In the genomic region with DNA sequence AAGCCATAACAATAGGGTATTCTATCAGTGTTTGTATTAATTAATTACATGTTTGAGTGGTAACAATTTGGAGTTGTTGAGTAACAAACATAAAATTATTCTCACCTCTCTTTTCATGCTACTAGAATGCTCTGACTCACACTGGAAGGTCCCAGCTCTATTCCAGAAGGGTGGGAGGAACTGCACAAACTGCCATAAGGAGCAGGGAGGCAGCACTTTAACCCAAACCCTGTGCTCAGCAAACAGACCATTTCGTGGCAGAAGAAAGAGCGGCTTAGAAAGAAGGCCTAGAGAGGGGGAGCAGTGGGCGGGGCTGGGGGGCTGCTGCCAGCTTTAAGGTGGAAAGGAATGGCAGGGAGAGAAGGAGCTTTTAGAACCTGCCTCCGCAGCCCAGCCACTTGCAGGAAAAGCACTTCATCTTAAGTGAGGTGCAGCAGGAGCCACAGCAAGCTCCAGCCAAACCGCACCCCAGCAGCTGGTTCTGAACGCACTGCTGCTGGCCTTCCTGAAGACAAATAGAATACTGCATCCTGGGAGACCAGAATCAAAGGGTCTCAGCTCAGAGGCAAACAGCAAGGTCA, we compare ENCODE assay signal across 19 mouse cellular contexts. TPM values are rescaled to one million over a fixed set of nuclear protein-coding genes. Genes with fewer than 3 reads are reported as not detected.
DNase-seq lines count a peak whose midpoint lies in the region; ATAC-seq and TF ChIP-seq lines count a peak whose summit lies in the region.
"Had no signal": no experiment of that assay in that cellular context is flagged by ENCODE, and none has a peak within 500 bp of the region (broad histone marks: within the 10 kb centered on the region; RNA-seq: fewer than 3 reads in every experiment).

No protein-coding gene starts in this region.

- TF ChIP-seq POLR2A in lung, adult 2 months (IDR thresholded peaks at IDR 0.05; ENCODE audit: borderline replicate concordance, extremely low read depth, low read depth, low read length): no peak

- no peak for TF ChIP-seq CTCF in lung, adult 2 months (IDR thresholded peaks at IDR 0.05; ENCODE audit: insufficient read depth, low read length)

- H3K4me1 ChIP-seq in forebrain, embryonic 14.5 days (ENCODE audit: control insufficient read depth, insufficient read depth, low read length): no peaks in the 10 kb centered on the region
- H3K4me1 ChIP-seq in forebrain, embryonic 15.5 days: peaks cover 3% of the 10 kb centered on the region; the same call in 1 of the 2 replicates
- H3K4me1 ChIP-seq in lung, embryonic 15.5 days: 0 out of 2 replicates have a peak, but pooled peaks cover 7% of the 10 kb centered on the region
- H3K4me1 ChIP-seq in lung, adult 2 months (ENCODE audit: control insufficient read depth, insufficient read depth, low read length): no peaks in the 10 kb centered on the region
- H3K4me1 ChIP-seq in limb, embryonic 11.5 days (ENCODE audit: control insufficient read depth, insufficient read depth, low read length): no peaks in the 10 kb centered on the region
- H3K4me1 ChIP-seq in heart, embryonic 12.5 days (replicated peaks): no peaks in the 10 kb centered on the region
- H3K4me1 ChIP-seq: kidney, embryonic 15.5 days; liver, embryonic 12.5 days had no signal

- no peak overlapping the region for H3K27ac ChIP-seq in forebrain, embryonic 14.5 days (ENCODE audit: low read depth, low read length)
- H3K27ac ChIP-seq in forebrain, embryonic 15.5 days (replicated peaks): no peak overlapping the region
- H3K27ac ChIP-seq in lung, embryonic 15.5 days: peak overlapping the region; percentile 73
- no peak overlapping the region for H3K27ac ChIP-seq in limb, embryonic 11.5 days (replicated peaks; ENCODE audit: low read depth, low read length)
- H3K27ac ChIP-seq in heart, embryonic 12.5 days (ENCODE audit: poor library complexity, severe bottlenecking): no peak overlapping the region
- H3K27ac ChIP-seq: kidney, embryonic 15.5 days; liver, embryonic 12.5 days; midbrain, embryonic 12.5 days had no signal

- no peak for DNase-seq in forebrain, embryonic 14.5 days (ENCODE audit: low spot score)
- DNase-seq in lung, adult 2 months: no peak
- DNase-seq in brain, adult 2 months (ENCODE audit: low read depth, low spot score): peak; percentile 60
- no peak for DNase-seq in limb, embryonic 11.5 days (ENCODE audit: low spot score)
- DNase-seq: adrenal gland, adult 2 months; cerebellum, adult 11 months; cerebellum, postnatal 14 days; heart, postnatal 36 days; lung, postnatal 36 days; right cerebral cortex, postnatal 25 days; thymus, postnatal 36 days had no signal

- no peaks in the 10 kb centered on the region for H3K27me3 ChIP-seq in forebrain, embryonic 14.5 days (replicated peaks; ENCODE audit: control insufficient read depth, insufficient read depth, low read length)
- no peaks in the 10 kb centered on the region for H3K27me3 ChIP-seq in forebrain, embryonic 15.5 days
- no peaks in the 10 kb centered on the region; the same call in 1 of the 2 replicates for H3K27me3 ChIP-seq in lung, embryonic 15.5 days
- H3K27me3 ChIP-seq in limb, embryonic 11.5 days (ENCODE audit: control insufficient read depth, insufficient read depth, low read length): no peaks in the 10 kb centered on the region
- H3K27me3 ChIP-seq in heart, embryonic 12.5 days (replicated peaks): peaks cover 42% of the 10 kb centered on the region

- no peak overlapping the region for H3K4me3 ChIP-seq in forebrain, embryonic 14.5 days (ENCODE audit: low read depth, low read length)
- no peak overlapping the region for H3K4me3 ChIP-seq in forebrain, embryonic 15.5 days
- H3K4me3 ChIP-seq in lung, embryonic 15.5 days: no peak overlapping the region
- H3K4me3 ChIP-seq in lung, adult 2 months (replicated peaks; ENCODE audit: extremely low read depth, low read depth, low read length): no peak overlapping the region
- no peak overlapping the region for H3K4me3 ChIP-seq in limb, embryonic 11.5 days (ENCODE audit: low read depth, low read length)
- no peak overlapping the region for H3K4me3 ChIP-seq in heart, embryonic 12.5 days
- H3K4me3 ChIP-seq: kidney, embryonic 15.5 days; liver, embryonic 12.5 days; midbrain, embryonic 12.5 days had no signal

- WGBS in forebrain, embryonic 14.5 days: 3% methylated on average over 6 of the region's 6 CpGs
- WGBS in forebrain, embryonic 15.5 days: 2% methylated on average over 6 of the region's 6 CpGs
- 12% methylated on average over 6 of the region's 6 CpGs for WGBS in lung, embryonic 15.5 days
- 22% methylated on average over 6 of the region's 6 CpGs for WGBS in lung, adult 2 months
- WGBS in limb, embryonic 11.5 days: 18% methylated on average over 6 of the region's 6 CpGs
- 30% methylated on average over 6 of the region's 6 CpGs for WGBS in heart, embryonic 12.5 days

- no peaks in the 10 kb centered on the region for H3K36me3 ChIP-seq in forebrain, embryonic 14.5 days (ENCODE audit: control insufficient read depth, insufficient read depth, low read length)
- H3K36me3 ChIP-seq in forebrain, embryonic 15.5 days: no peaks in the 10 kb centered on the region
- H3K36me3 ChIP-seq in lung, embryonic 15.5 days: no peaks in the 10 kb centered on the region
- no peaks in the 10 kb centered on the region for H3K36me3 ChIP-seq in limb, embryonic 11.5 days (ENCODE audit: control insufficient read depth, insufficient read depth, low read length)
- H3K36me3 ChIP-seq in heart, embryonic 12.5 days: no peaks in the 10 kb centered on the region
- H3K36me3 ChIP-seq: kidney, embryonic 15.5 days; liver, embryonic 12.5 days; midbrain, embryonic 12.5 days had no signal

- ATAC-seq in forebrain, embryonic 14.5 days: no peak
- ATAC-seq in forebrain, embryonic 15.5 days (replicated peaks): no peak
- ATAC-seq in lung, embryonic 15.5 days (ENCODE audit: borderline replicate concordance, extremely low read depth, low FRiP score, low TSS enrichment): peak; percentile 60; the same call in 1 of the 2 replicates
- ATAC-seq in limb, embryonic 11.5 days (ENCODE audit: insufficient number of reproducible peaks, low FRiP score, low TSS enrichment, low read depth): no peak
- ATAC-seq in heart, embryonic 12.5 days (ENCODE audit: insufficient number of reproducible peaks, low FRiP score): no peak
- ATAC-seq: inflammation-experienced regulatory T-cells, adult 6 months; liver, embryonic 12.5 days had no signal

- H3K9me3 ChIP-seq in forebrain, embryonic 14.5 days (replicated peaks; ENCODE audit: control insufficient read depth, low read length): no peaks in the 10 kb centered on the region
- H3K9me3 ChIP-seq in forebrain, embryonic 15.5 days: no peaks in the 10 kb centered on the region
- H3K9me3 ChIP-seq in lung, embryonic 15.5 days: no peaks in the 10 kb centered on the region
- no peaks in the 10 kb centered on the region for H3K9me3 ChIP-seq in limb, embryonic 11.5 days (ENCODE audit: control insufficient read depth, low read length)
- no peaks in the 10 kb centered on the region for H3K9me3 ChIP-seq in heart, embryonic 12.5 days (replicated peaks)
- H3K9me3 ChIP-seq: kidney, embryonic 15.5 days; liver, embryonic 12.5 days; midbrain, embryonic 12.5 days had no signal

- no peak overlapping the region for H3K4me2 ChIP-seq in forebrain, embryonic 14.5 days (ENCODE audit: low read length)
- H3K4me2 ChIP-seq in forebrain, embryonic 15.5 days (replicated peaks): no peak overlapping the region
- no peak overlapping the region for H3K4me2 ChIP-seq in lung, embryonic 15.5 days
- no peak overlapping the region for H3K4me2 ChIP-seq in limb, embryonic 11.5 days (ENCODE audit: low read depth, severe bottlenecking)
- no peak overlapping the region for H3K4me2 ChIP-seq in heart, embryonic 12.5 days
- H3K4me2 ChIP-seq: heart, embryonic 11.5 days; kidney, embryonic 15.5 days; liver, embryonic 12.5 days; midbrain, embryonic 12.5 days had no signal

- peak overlapping the region; percentile 14; the same call in 1 of the 2 replicates for H3K9ac ChIP-seq in forebrain, embryonic 14.5 days (ENCODE audit: low read length)
- H3K9ac ChIP-seq in forebrain, embryonic 15.5 days (replicated peaks): no peak overlapping the region
- H3K9ac ChIP-seq in lung, embryonic 15.5 days: no peak overlapping the region
- H3K9ac ChIP-seq in limb, embryonic 11.5 days (ENCODE audit: low read length): peak overlapping the region; percentile 43; the same call in 1 of the 2 replicates
- no peak overlapping the region for H3K9ac ChIP-seq in heart, embryonic 12.5 days
- H3K9ac ChIP-seq: kidney, embryonic 15.5 days; liver, embryonic 12.5 days; midbrain, embryonic 12.5 days had no signal

RNA-seq across cellular contexts. Expression of a gene that starts 17.8 kb away (rescaled TPM):
- 45.2 and 46.7 TPM in 2 replicates for polyA plus RNA-seq in forebrain, embryonic 14.5 days (2014; fragmentation: Nextera tagmentation; extraction: Ambion mirVana)
- 46.8 and 46.9 TPM in 2 replicates for polyA plus RNA-seq in forebrain, embryonic 15.5 days (2015; fragmentation: Nextera tagmentation; extraction: Ambion mirVana)
- 67.8 and 73.6 TPM in 2 replicates for polyA plus RNA-seq in lung, embryonic 15.5 days (2015; fragmentation: Nextera tagmentation; extraction: Ambion mirVana)
- 7.9 and 11.8 TPM in 2 replicates for polyA plus RNA-seq in lung, adult 2 months (2012; rRNA removed)
- 90.6 and 94.3 TPM in 2 replicates for polyA plus RNA-seq in limb, embryonic 11.5 days (2014; fragmentation: Nextera tagmentation; extraction: Ambion mirVana)
- 43.9 and 46.6 TPM in 2 replicates for polyA plus RNA-seq in heart, embryonic 12.5 days (2016; fragmentation: Nextera tagmentation; extraction: Ambion mirVana)

RNA-seq across cellular contexts. Expression of a gene that starts 24.0 kb away (rescaled TPM):
- 0.41 and 0.78 TPM in 2 replicates for polyA plus RNA-seq in forebrain, embryonic 14.5 days (2014; fragmentation: Nextera tagmentation; extraction: Ambion mirVana)
- 0.55 and 0.98 TPM in 2 replicates for polyA plus RNA-seq in forebrain, embryonic 15.5 days (2015; fragmentation: Nextera tagmentation; extraction: Ambion mirVana)
- polyA plus RNA-seq in lung, embryonic 15.5 days (2015; fragmentation: Nextera tagmentation; extraction: Ambion mirVana): 0.79 and 0.84 TPM in 2 replicates
- 0.43 and 0.49 TPM in 2 replicates for polyA plus RNA-seq in lung, adult 2 months (2012; rRNA removed)
- polyA plus RNA-seq in limb, embryonic 11.5 days (2014; fragmentation: Nextera tagmentation; extraction: Ambion mirVana): 1.4 and 1.5 TPM in 2 replicates
- 0.63 and 0.70 TPM in 2 replicates for polyA plus RNA-seq in heart, embryonic 12.5 days (2016; fragmentation: Nextera tagmentation; extraction: Ambion mirVana)
- polyA plus RNA-seq: inflammation-experienced regulatory T-cells, adult 6 months had no signal

RNA-seq across cellular contexts. Expression of a gene that starts 24.0 kb away (rescaled TPM):
- 104 and 111 TPM in 2 replicates for polyA plus RNA-seq in forebrain, embryonic 14.5 days (2014; fragmentation: Nextera tagmentation; extraction: Ambion mirVana)
- polyA plus RNA-seq in forebrain, embryonic 15.5 days (2015; fragmentation: Nextera tagmentation; extraction: Ambion mirVana): 33.3 and 38.3 TPM in 2 replicates
- polyA plus RNA-seq in lung, embryonic 15.5 days (2015; fragmentation: Nextera tagmentation; extraction: Ambion mirVana): 64.7 and 67.4 TPM in 2 replicates
- 178 and 208 TPM in 2 replicates for polyA plus RNA-seq in lung, adult 2 months (2012; rRNA removed)
- 72.7 and 97.1 TPM in 2 replicates for polyA plus RNA-seq in limb, embryonic 11.5 days (2014; fragmentation: Nextera tagmentation; extraction: Ambion mirVana)
- 53.4 and 55.5 TPM in 2 replicates for polyA plus RNA-seq in heart, embryonic 12.5 days (2016; fragmentation: Nextera tagmentation; extraction: Ambion mirVana)

RNA-seq across cellular contexts. Expression of a gene that starts 29.6 kb away (rescaled TPM):
- polyA plus RNA-seq in forebrain, embryonic 14.5 days (2014; fragmentation: Nextera tagmentation; extraction: Ambion mirVana): 0.52 and 0.77 TPM in 2 replicates
- 0.84 and 0.92 TPM in 2 replicates for polyA plus RNA-seq in forebrain, embryonic 15.5 days (2015; fragmentation: Nextera tagmentation; extraction: Ambion mirVana)
- polyA plus RNA-seq in lung, embryonic 15.5 days (2015; fragmentation: Nextera tagmentation; extraction: Ambion mirVana): 0.50 and 0.57 TPM in 2 replicates
- 2.5 and 3.5 TPM in 2 replicates for polyA plus RNA-seq in lung, adult 2 months (2012; rRNA removed)
- 0.07 TPM in 1 of 2 replicates, not detected in the other for polyA plus RNA-seq in limb, embryonic 11.5 days (2014; fragmentation: Nextera tagmentation; extraction: Ambion mirVana)
- polyA plus RNA-seq in heart, embryonic 12.5 days (2016; fragmentation: Nextera tagmentation; extraction: Ambion mirVana): 0.37 and 0.42 TPM in 2 replicates
- polyA plus RNA-seq: inflammation-experienced regulatory T-cells, adult 6 months had no signal

RNA-seq across cellular contexts. Expression of a gene that starts 34.2 kb away (rescaled TPM):
- 286 TPM in 2 replicates for polyA plus RNA-seq in forebrain, embryonic 14.5 days (2014; fragmentation: Nextera tagmentation; extraction: Ambion mirVana)
- 376 and 383 TPM in 2 replicates for polyA plus RNA-seq in forebrain, embryonic 15.5 days (2015; fragmentation: Nextera tagmentation; extraction: Ambion mirVana)
- 115 and 122 TPM in 2 replicates for polyA plus RNA-seq in lung, embryonic 15.5 days (2015; fragmentation: Nextera tagmentation; extraction: Ambion mirVana)
- polyA plus RNA-seq in lung, adult 2 months (2012; rRNA removed): 42.6 and 57.7 TPM in 2 replicates
- 176 TPM in 2 replicates for polyA plus RNA-seq in limb, embryonic 11.5 days (2014; fragmentation: Nextera tagmentation; extraction: Ambion mirVana)
- polyA plus RNA-seq in heart, embryonic 12.5 days (2016; fragmentation: Nextera tagmentation; extraction: Ambion mirVana): 108 and 115 TPM in 2 replicates

Comparison
In these comparisons a context has a peak if more than half of its experiments do, and no peak if none do; other contexts are left out.
1. H3K9ac ChIP-seq: peak in forebrain, embryonic 14.5 days (single experiment) and limb, embryonic 11.5 days (single experiment); none in forebrain, embryonic 15.5 days (single experiment), lung, embryonic 15.5 days (single experiment) and heart, embryonic 12.5 days (single experiment).